Mouse (Mus musculus) left cerebral cortex, postnatal 14 days (tissue): ENCODE results near the gene Ppp1r15a. TPM values are rescaled to one million over a fixed set of nuclear protein-coding genes. Genes with fewer than 3 reads are reported as not detected.
"Not testable (repeated sequence)": the region's sequence is repeated elsewhere in the genome, so short reads cannot be mapped to it uniquely, and the experiment has no call there.

Experiments
- DNase-seq, 2 experiments: peaks; one replicate each; pipeline ENCODE4 v3.0.0; 2021 to 2022; ENCODE audit warnings: low spot score in 2 of 2, mixed read lengths in 1 of 2
- intact Hi-C: fragments of 180-260 bp; cut with DNase I; formaldehyde crosslinking; loops from one replicate; pipeline ENCODE4 v1.15.1; 2025
- total RNA-seq, 2 experiments: library from RNA; stranded (reverse); gene quantifications; 2 replicates each; pipeline ENCODE4 v1.2.3; 2021

Gene Ppp1r15a
- total RNA-seq, 2 experiments from 2014 or later = 24.2 to 33.3 TPM

DNA sequence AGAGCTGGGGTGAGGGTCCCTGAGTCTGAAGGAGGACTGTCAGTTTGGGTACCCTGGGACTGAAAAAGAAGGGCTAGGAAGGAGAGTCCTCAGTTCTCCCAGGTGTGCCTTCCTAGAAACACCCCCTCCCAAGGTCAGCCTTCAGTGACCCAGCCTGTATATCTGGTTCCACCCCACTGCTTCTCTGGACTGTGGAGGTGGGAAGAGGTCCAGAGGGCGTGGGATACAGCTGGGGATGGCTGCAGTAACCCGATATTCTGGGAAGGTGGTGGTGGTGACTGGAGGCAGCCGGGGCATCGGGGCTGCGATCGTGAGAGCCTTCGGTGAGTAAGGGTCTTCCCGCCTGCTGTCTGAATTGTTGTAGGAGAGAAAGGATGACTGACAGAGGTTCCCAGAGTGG is 28.7 kb upstream of the Ppp1r15a start, which contains the start of gene Hsd17b14:
Gene Hsd17b14 (plus strand): TSS at position 150 of the 400 bp plus-strand sequence.
- intact Hi-C loops = no loop called here
- DNase-seq = no peak

DNA sequence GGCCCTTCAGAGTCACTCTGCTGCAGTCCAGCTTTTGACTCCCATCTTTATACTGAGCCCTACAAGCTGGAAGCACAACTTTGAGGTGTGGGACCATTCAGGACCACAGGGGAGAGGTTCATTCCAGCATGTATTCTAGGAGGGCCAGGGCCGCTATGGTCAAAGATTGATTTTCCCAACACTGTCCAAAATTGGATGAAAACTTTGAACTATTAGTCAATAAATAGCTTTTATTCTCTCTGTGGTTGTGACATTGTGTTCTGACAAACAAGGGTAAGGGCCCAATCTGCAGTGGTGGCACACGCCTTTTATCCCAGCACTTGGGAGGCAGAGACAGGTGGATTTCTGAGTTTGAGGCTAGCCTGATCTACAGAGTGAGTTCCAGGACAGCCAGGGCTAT is 27.9 kb upstream of the Ppp1r15a start:
- no peak for DNase-seq
- intact Hi-C loops = no loop called here

DNA sequence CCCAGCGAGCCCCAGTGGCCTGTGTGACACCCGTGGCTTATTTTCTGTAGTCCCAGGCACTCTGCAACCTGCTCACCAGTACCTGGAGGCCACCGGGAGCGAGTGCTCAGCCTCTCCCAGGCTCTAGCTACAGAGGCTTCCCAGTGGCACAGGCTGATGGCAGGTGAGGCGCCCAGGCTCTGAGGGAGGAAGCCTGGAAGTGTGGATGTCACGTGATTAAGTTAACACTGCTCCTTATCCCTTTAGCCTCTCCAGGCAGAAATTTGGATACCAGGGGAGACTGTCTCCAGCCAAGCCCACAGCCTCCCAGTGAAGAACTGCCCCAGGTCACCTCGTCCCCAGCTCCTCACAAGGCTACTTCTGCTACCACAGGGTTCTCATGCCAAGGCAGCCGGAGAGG is 27.5 kb upstream of the Ppp1r15a start:
- DNase-seq = no peak
- intact Hi-C loops = no loop called here

DNA sequence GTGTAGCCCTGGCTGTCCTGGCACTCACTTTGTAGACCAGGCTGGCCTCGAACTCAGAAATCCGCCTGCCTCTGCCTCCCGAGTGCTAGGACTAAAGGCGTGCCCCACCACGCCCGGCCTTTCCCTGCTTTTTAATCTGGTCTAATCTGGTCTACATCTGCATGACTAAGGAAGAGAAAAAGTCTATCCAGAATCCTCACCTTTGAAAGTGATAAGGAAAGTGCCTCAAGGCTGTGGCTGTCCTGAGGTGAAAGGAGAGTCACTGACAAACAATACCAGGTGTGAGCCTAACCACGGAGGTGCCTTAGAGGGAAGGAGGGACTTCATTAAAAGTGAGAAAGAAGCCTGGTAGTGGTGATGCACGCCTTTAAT is 25.4 kb upstream of the Ppp1r15a start:
- intact Hi-C loops = no loop called here
- DNase-seq = no peak

DNA sequence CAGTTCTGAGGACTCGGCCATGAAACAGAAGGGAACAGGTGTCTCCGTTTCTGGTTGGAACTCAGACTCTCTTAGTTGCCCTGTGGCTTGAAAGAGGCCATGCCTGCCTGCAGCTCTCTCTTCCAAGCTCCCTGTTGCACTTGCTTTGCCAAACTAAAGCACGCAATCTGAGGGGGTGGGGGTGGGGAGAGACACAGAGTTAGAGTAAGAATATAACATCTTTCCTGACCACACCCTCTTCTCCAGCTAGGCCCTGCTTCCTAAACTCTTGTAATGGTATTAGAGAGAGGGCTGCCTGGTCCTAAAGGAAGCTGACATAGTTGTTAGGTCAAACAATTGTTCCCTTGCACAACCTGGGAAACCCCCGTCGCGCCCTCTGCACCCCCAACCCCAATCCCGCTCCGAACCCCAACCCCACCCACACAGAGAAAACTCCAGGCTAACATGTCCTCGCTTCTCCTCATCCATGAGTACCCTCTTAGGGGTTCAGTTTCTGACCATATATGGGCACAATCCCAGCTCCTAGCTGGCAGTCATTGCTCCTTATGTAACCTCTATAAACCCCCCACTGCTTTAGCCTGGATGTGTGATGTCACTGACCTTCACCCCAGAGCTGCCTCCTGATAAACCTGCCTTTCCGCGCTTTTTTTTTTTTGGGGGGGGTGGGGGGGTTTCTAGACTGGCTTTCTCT is 24.9 kb upstream of the Ppp1r15a start:
- intact Hi-C loops = no loop called here

DNA sequence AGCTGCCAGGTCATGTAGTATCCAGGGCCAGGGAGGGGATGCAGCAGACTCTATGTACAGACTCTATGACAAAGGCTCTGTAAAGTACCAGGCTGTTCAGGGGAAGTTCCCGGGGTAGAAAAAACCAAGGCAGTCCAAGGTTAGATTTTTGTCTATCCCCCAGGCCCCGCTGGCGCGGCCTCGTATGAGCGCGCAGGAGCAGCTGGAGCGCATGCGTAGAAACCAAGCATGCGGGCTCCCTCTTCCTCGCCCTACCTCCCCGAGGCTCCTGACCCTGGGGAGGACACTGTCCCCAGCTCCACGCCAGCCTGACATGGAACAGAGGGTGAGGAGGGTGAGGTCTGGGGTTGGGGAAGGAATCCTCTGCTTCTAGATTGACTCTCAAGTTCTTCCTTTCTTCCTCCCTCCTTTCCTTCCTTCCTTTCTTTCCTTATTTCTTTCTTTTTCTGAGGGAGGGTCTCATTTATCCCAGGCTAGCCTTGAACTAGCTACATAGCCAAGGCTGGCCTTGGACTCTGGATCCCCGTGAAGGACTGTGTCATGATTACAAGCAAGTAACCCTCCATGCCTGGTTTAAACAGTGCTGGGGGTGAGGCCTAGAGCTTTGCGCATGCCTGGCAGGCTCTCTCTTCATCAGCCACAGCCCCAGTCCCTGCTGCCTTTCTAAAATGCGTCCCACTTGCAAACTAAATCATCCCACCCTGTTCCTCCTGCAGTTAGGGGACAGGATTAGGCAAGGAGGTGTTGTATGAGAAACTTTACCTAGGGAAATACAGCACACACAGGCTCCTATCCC is 23.8 kb upstream of the Ppp1r15a start:
- intact Hi-C loops = no loop called here

More for the DNA sequence above, 24.9 kb upstream of the Ppp1r15a start:
- no peak for DNase-seq

DNA sequence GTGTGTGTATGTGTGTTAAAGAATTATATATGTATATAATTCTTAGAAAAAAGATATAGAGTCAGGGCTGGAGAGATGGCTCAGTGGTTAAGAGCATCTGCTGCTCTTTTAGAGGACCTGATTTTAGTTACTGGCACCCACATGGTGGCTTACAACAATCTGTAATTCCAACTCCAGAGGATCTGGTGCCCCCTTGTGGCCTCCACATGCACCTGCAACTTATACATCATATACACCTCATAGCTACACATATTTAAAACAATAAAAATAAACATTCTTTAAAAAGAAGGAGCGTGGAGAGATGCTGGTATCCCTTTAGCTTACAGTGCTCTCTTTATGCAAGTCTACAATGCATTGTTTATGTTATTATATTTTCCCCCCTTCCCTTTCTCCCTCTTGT is 18.5 kb upstream of the Ppp1r15a start:
- intact Hi-C loops = no loop called here
- DNase-seq = no peak

More for the DNA sequence above, 23.8 kb upstream of the Ppp1r15a start:
- DNase-seq = no peak

DNA sequence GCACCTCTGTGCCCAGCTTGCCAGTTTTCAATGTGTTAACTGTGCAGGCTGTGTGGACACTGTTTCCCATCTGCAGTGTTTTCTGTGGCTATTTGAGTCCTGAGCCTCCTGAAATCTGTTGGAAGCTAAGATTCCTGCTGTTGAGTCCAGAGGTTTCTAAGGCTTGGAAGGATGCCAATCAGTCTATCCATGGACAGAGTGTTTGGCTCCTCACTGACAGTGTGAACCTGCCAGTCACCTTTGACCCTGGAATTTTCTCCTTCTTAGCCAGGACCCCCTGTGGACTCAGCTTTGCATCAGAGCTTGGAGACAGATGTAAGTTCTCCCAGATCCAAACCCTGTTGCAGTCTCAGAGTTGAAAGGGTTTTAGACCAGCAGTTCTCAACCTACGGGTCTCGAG is 14.1 kb upstream of the Ppp1r15a start:
- intact Hi-C loops = no loop called here

DNA sequence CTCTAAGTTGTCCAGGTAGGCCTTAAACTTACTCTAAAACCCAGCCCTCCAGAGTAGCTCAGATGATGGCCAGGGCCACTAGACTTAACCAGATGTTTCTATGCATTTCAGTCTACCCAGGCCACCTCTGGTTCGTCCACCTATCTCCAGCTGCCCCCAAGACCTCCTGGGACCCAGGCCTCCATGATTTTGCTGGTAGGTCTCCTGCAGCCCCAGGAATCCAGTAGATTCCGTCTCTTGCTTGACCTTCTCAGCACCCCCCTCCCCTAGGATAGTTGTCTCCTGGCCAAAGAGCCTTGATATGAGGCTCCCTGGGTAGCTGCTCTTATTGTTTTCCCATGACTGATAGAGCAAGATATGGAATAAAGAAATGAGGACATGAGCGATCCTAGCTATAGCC is 13.0 kb upstream of the Ppp1r15a start:
- no peak for DNase-seq
- intact Hi-C loops = no loop called here

More for the DNA sequence above, 14.1 kb upstream of the Ppp1r15a start:
- DNase-seq = no peak

DNA sequence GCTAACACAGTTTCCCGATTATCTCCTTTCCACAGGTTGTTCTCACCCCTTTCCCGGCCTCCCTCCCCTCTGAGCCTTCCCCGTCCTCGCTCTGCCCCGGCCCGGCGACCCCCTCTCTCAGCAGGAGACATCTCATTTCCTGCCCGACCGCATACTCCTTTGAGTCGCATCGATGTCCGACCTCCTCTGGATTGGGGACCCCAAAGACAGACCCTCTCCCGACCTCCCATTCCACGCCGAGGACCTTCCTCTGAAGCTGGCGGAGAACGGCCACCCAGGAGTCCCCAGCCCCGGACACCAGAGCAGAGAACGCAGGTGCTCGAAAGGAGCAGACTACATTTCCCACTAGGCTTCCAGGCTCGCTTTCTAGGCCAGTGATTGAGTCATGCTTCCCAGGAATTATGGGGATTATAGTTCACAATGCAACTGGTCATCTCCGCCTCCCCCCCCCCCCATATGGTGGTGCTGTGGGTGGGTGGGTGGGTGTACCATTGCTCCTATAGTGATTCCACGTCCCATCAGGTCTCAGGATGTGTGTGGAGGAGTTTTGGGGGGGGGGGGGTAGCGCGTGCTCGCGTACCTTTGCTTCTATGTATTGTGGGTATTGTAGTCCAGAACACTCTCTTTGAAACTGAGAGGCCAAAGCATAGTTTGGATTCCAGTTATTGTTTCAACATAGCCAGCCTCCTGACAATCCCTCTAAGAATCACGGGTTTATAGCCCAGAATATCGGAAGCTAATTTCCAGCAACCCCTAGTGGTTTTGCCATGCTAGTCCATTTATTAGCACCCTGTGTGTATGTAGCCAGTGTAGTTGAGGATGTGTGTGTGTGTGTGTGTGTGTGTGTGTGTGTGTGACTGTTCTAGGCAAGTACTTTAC is 12.3 kb upstream of the Ppp1r15a start:
- intact Hi-C loops = no loop called here

DNA sequence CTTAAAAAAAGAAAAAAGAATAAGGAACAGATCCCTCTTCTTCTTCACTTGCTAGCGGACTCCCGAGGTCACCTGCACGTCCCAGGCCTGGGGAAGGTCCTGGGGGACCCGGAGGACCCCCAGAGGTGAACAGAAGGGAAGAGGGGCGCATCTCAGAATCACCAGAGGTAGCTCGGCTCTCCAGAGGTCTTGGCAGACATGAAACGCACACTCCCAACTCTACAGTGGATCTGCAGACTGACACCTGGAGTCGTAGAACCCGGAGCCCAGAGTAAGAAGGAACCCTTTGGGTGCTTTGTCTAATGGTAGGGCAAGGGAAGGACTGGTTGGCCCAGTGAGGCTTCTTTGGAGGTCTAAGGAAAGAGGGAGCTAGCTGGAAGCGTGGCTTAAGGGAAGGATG is 11.5 kb upstream of the Ppp1r15a start:
- DNase-seq = no peak
- intact Hi-C loops = no loop called here

More for the DNA sequence above, 12.3 kb upstream of the Ppp1r15a start:
- DNase-seq = peak; percentile 71 to 73

DNA sequence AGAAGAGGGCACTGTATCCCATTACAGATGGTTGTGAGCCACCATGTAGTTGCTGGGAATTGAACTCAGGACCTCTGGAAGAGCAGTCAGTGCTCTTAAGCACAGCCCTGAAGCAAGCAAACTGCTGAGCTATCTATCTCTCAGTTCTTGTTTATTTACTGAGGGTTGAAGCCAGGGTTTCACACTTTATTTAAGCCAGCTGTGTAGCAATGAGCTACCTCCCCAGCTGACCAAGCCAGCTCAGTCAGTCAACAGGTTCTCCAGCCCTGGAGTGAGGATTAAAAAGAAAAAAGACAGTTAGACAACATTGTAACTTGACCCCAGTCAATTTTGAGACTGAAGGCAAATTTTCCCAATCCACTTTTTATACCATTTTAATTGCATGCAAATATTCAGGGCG is 9.6 kb upstream of the Ppp1r15a start:
- no peak for DNase-seq
- intact Hi-C loops = no loop called here

DNA sequence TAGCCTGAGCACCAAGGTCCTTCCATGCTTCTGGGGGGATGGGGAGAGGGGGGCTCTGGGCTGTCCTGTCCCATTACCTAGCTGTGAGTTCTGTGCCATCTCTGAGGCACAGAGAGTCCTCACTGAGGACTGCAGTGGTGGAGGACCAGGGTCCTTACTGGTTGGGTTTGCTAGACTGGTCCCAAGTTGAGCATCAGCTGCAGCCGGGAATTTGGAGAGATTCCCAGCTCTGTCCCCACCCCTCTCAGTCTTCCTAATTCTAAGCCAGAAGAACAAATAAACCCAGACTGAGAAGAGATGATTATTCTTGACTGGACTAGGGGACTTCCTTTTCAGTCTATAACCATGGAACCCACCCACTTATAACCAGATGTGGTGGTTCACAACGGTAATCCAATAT is 4.6 kb upstream of the Ppp1r15a start:
- DNase-seq = no peak
- intact Hi-C loops = no loop called here

DNA sequence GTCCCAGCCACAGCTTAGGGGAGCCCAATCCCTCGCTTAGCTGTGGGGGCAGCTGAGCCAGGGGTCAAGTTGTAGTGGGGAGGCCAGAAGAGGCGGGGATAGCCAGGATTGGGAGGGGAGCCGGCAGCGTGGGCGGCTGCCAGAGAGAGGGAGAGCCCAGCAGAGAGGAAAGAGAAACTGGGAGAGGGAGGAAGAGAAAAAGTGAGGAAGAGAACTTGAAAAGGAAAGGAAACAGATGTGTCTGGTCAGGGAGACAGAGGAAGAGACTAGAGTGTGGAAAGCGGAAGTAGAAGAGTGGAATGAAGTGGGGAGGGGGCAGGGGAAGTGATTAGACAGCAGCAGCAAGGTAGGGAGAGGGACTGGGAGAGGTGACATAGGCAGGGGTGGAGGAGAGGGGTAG is 3.4 kb upstream of the Ppp1r15a start:
- DNase-seq = no peak
- intact Hi-C loops = no loop called here

DNA sequence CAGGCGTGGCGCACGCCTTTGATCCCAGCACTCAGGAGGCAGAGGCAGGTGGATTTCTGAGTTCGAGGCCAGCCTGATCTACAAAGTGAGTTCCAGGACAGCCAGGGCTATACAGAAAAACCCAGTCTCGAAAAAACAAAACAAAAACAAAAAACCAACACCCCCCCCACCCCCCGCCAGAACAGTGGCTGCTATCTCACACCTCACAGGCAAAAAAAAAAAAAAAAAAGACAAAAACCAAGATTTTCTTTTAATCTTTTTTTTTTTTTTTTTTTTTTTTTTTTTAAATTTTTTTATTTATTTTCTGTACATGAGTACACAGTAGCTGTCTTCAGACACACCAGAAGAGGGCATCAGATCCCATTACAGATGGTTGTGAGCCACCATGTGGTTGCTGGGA is 1.1 kb upstream of the Ppp1r15a start:
- DNase-seq, intact Hi-C loops: not testable (repeated sequence)

DNA sequence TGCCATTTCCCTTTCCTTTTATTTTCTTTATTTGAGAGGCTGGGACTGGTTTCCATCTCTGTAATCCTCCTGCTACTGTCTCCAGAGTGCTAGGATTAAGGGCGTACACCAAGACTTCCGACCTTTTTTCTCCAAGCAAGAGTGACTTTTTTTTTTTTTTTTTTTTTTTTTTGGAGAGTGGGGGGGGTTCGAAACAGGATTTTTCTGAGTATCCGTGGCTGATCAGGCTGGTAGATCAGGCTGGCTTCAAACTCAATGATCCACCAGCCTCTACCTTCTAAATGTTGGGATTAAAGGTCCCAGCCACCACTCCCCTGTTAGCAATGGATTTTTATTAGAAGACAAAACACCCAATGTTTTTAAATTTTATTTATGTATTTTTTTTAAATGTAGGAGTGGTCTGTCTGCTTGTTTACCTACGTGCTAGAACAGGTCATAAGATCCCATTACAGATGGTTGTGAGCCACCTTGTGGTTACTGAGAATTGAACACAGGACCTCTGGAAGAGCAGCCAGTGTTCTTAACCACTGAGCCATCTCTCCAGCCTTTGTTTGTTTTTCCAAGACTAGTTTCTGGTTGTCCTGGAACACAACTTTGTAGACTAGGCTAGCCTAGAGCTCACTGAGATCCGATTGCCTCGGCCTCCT is 529 bp upstream of the Ppp1r15a start:
- intact Hi-C loops = no loop called here
- no peak for DNase-seq

DNA sequence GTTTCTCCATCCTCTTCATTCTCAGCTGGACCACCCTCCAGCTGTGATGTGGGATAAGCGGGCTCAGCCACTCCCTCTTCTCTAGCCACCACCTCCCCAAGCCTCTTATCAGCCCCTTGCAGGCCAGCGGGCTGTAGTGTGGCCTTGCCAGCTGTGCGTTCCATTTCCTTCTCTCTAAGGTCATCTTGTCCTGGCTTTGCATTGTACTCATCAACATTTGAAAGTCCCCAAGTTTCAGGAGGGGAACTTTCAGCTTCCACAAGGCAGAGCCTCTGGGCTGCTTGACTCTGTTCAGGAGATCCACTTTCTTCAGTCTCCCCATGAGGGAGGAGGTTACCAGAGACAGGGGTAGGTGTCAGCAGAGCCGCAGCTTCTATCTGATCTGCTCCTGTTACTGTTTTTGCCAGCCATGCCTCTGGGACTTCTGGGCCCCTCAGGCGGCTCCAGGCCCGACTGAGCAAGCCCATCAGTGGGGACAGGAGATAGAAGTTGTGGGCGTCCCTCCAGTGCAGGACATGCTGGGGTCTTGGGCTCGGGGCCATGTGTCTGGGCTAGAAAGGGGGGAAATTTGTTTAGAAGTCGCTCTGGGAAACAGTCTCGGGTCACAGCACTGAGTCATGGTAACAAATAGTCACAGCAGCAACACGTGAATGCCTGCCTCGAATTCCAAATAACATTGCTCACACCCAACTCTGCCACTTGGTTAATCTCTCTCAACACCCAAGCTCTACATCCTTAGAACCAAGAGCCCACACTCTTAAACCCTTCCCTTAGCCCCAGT is 1.0 kb downstream of the Ppp1r15a start:
- no peak for DNase-seq
- intact Hi-C loops = no loop called here

DNA sequence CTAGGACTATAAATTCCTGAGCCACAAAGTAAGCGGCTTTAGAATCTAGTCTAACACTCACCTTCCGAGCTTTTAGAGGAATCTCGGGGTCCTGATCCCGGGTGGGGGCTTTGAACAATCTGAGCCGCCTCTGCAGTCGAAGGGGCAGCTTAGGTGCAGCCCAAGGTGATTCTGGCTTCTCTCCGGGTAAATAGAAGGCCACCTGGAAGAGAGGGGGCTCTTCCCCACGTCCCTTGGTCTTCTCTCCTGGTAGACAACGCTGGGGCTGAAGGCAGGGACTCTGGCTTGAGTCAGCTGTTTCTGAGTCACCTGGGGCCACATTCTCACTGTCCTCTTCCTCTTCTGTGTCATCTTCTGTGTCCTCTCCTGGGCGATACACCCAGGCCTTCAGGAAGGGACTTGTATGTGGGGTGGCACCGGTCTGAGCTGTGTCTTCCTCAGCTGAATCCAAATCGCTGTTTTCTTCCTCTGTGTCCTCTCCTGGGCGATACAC is 2.3 kb downstream of the Ppp1r15a start:
- intact Hi-C loops = no loop called here
- DNase-seq = no peak
